Comparison of ENCODE assay signal across 10 mouse cellular contexts in genomic region chr11:17004899-17005846, GRCm38 (mm10). TPM values are rescaled to one million over a fixed set of nuclear protein-coding genes. Genes with fewer than 3 reads are reported as not detected.
A peak's percentile ranks its signal among the peaks of the same experiment; 100 is the strongest.
DNase-seq lines count a peak whose midpoint lies in the region; ATAC-seq and TF ChIP-seq lines count a peak whose summit lies in the region.
"Had no signal": no experiment of that assay in that cellular context is flagged by ENCODE, and none has a peak within 500 bp of the region (broad histone marks: within the 10 kb centered on the region; RNA-seq: fewer than 3 reads in every experiment).

No protein-coding gene starts in this region.

- no peak overlapping the region for H3K4me2 ChIP-seq in lung, postnatal 0 days (replicated peaks; ENCODE audit: low read depth, low read length)

- peak; percentile 15 for DNase-seq in lung, postnatal 0 days (ENCODE audit: low spot score)
- no peak for DNase-seq in lung, postnatal 14 days
- DNase-seq in liver, adult 2 months (ENCODE audit: extremely low read depth, low read depth, low spot score): peak; percentile 41
- DNase-seq in thymus, postnatal 14 days: no peak
- DNase-seq: cerebellum, postnatal 36 days had no signal

- no peak overlapping the region for H3K4me3 ChIP-seq in lung, postnatal 0 days (ENCODE audit: low read depth, low read length)
- no peak overlapping the region for H3K4me3 ChIP-seq in cortical plate, adult 2 months (ENCODE audit: insufficient read depth, low read length)
- no peak overlapping the region for H3K4me3 ChIP-seq in liver, adult 2 months (ENCODE audit: insufficient read depth, low read depth, low read length)
- no peak overlapping the region for H3K4me3 ChIP-seq in small intestine, adult 2 months (ENCODE audit: low read depth, low read length)

- H3K9me3 ChIP-seq in lung, postnatal 0 days (ENCODE audit: low read length): no peaks in the 10 kb centered on the region

- H3K27ac ChIP-seq in lung, postnatal 0 days (ENCODE audit: low read length): no peak overlapping the region
- H3K27ac ChIP-seq in cortical plate, adult 2 months (ENCODE audit: insufficient read depth, low read length): peak overlapping the region; percentile 46; the same call in 1 of the 2 replicates
- no peak overlapping the region for H3K27ac ChIP-seq in liver, adult 2 months (replicated peaks; ENCODE audit: insufficient read depth, low read depth, low read length)
- H3K27ac ChIP-seq in small intestine, adult 2 months (ENCODE audit: insufficient read depth, low read depth, low read length): peak overlapping the region; percentile 26; the same call in 1 of the 2 replicates

- H3K79me2 ChIP-seq in liver, adult 2 months (ENCODE audit: control insufficient read depth, insufficient read depth, low read length): no peaks in the 10 kb centered on the region

- H3K36me3 ChIP-seq in lung, postnatal 0 days (ENCODE audit: insufficient read depth, low read length): no peaks in the 10 kb centered on the region
- H3K36me3 ChIP-seq in liver, adult 2 months (ENCODE audit: control insufficient read depth, insufficient read depth, low read length): no peaks in the 10 kb centered on the region
- H3K36me3 ChIP-seq in small intestine, adult 2 months (ENCODE audit: control insufficient read depth, insufficient read depth, low read length): no peaks in the 10 kb centered on the region

- no peaks in the 10 kb centered on the region for H3K27me3 ChIP-seq in lung, postnatal 0 days (replicated peaks; ENCODE audit: insufficient read depth, low read length)
- no peaks in the 10 kb centered on the region for H3K27me3 ChIP-seq in liver, adult 2 months (ENCODE audit: control insufficient read depth, insufficient read depth, low read length)
- H3K27me3 ChIP-seq in small intestine, adult 2 months (ENCODE audit: control insufficient read depth, insufficient read depth, low read length): no peaks in the 10 kb centered on the region

- WGBS in lung, postnatal 0 days: 48% methylated on average over 4 of the region's 4 CpGs
- WGBS in liver, adult 2 months: 76% methylated on average over 4 of the region's 4 CpGs
- WGBS in small intestine, adult 2 months: 70% methylated on average over 4 of the region's 4 CpGs

- H3K9ac ChIP-seq in lung, postnatal 0 days (replicated peaks; ENCODE audit: low read depth): no peak overlapping the region
- no peak overlapping the region for H3K9ac ChIP-seq in liver, adult 2 months (ENCODE audit: low read depth, low read length)

- TF ChIP-seq EP300 in lung, postnatal 0 days (IDR thresholded peaks at IDR 0.05): no peak

- no peak for TF ChIP-seq POLR2A in cortical plate, adult 2 months (IDR thresholded peaks at IDR 0.05; ENCODE audit: extremely low read depth, insufficient read depth, low read length)
- no peak for TF ChIP-seq POLR2A in liver, adult 2 months (IDR thresholded peaks at IDR 0.05; ENCODE audit: extremely low read depth, insufficient read depth, low read length)
- no peak for TF ChIP-seq POLR2A in small intestine, adult 2 months (IDR thresholded peaks at IDR 0.05; ENCODE audit: low read depth, low read length)

- no peaks in the 10 kb centered on the region for H3K4me1 ChIP-seq in lung, postnatal 0 days (ENCODE audit: insufficient read depth, low read depth, low read length)
- H3K4me1 ChIP-seq in cortical plate, adult 2 months (ENCODE audit: control insufficient read depth, insufficient read depth, low read length): 0 out of 2 replicates have a peak, but pooled peaks cover 2% of the 10 kb centered on the region
- H3K4me1 ChIP-seq in liver, adult 2 months (ENCODE audit: control insufficient read depth, insufficient read depth, low read length): no peaks in the 10 kb centered on the region; the same call in 1 of the 2 replicates
- H3K4me1 ChIP-seq in small intestine, adult 2 months (ENCODE audit: control insufficient read depth, insufficient read depth, insufficient read length, low read length): no peaks in the 10 kb centered on the region

- no peak for TF ChIP-seq CTCF in lung, postnatal 0 days (IDR thresholded peaks at IDR 0.05)
- no peak for TF ChIP-seq CTCF in cortical plate, adult 2 months (IDR thresholded peaks at IDR 0.05; ENCODE audit: extremely low read depth, insufficient read depth, low read length)
- TF ChIP-seq CTCF in liver, adult 2 months (IDR thresholded peaks at IDR 0.05; ENCODE audit: low read depth, low read length): no peak
- TF ChIP-seq CTCF in small intestine, adult 2 months (IDR thresholded peaks at IDR 0.05; ENCODE audit: extremely low read depth, insufficient read length, insufficient replicate concordance, low read depth, low read length): no peak

- ATAC-seq in lung, postnatal 0 days: no peak
- no peak for ATAC-seq in CD4-positive, CD25-positive, alpha-beta regulatory T cell, adult 4 months
- ATAC-seq: inflammation-experienced regulatory T-cells, adult 6 months; midbrain, embryonic 16.5 days had no signal

RNA-seq across cellular contexts. Expression of gene Cnrip1, which starts 46.2 kb away (rescaled TPM):
- polyA plus RNA-seq in lung, postnatal 0 days (2015; fragmentation: Nextera tagmentation; extraction: Ambion mirVana): 22.2 and 24.0 TPM in 2 replicates
- 114 and 115 TPM in 2 replicates for polyA plus RNA-seq in cortical plate, adult 2 months (2012; rRNA removed)
- 1.5 and 1.9 TPM in 2 replicates for total RNA-seq in liver, adult 2 months (2014; rRNA removed)
- polyA plus RNA-seq in liver, adult 2 months (2012; rRNA removed): 0.92 and 1.3 TPM in 2 replicates
- 1.4 and 2.7 TPM in 2 replicates for polyA plus RNA-seq in small intestine, adult 2 months (2012; rRNA removed)
- polyA plus RNA-seq in CD4-positive, CD25-positive, alpha-beta regulatory T cell, adult 4 months (2017; shearing (Covaris generic)): 1 to 10 TPM; 5.3 to 7.4 TPM

RNA-seq across cellular contexts. Expression of gene Plek, which starts 47.0 kb away (rescaled TPM):
- 9.9 and 16.7 TPM in 2 replicates for polyA plus RNA-seq in lung, postnatal 0 days (2015; fragmentation: Nextera tagmentation; extraction: Ambion mirVana)
- 6.2 and 7.2 TPM in 2 replicates for polyA plus RNA-seq in cortical plate, adult 2 months (2012; rRNA removed)
- 2.0 and 3.2 TPM in 2 replicates for total RNA-seq in liver, adult 2 months (2014; rRNA removed)
- polyA plus RNA-seq in liver, adult 2 months (2012; rRNA removed): 0.16 and 0.29 TPM in 2 replicates
- 0.24 and 0.33 TPM in 2 replicates for polyA plus RNA-seq in small intestine, adult 2 months (2012; rRNA removed)
- 1 to 10 TPM; 3.9 to 6.3 TPM for polyA plus RNA-seq in CD4-positive, CD25-positive, alpha-beta regulatory T cell, adult 4 months (2017; shearing (Covaris generic))

RNA-seq across cellular contexts. Expression of gene Fbxo48, which starts 54.0 kb away (rescaled TPM):
- 0.11 and 0.20 TPM in 2 replicates for polyA plus RNA-seq in lung, postnatal 0 days (2015; fragmentation: Nextera tagmentation; extraction: Ambion mirVana)
- 0.57 and 0.63 TPM in 2 replicates for polyA plus RNA-seq in cortical plate, adult 2 months (2012; rRNA removed)
- under 0.01 and 0.27 TPM in 2 replicates for total RNA-seq in liver, adult 2 months (2014; rRNA removed)
- polyA plus RNA-seq in liver, adult 2 months (2012; rRNA removed): not detected in 2 replicates
- 0.16 and 0.18 TPM in 2 replicates for polyA plus RNA-seq in small intestine, adult 2 months (2012; rRNA removed)
- polyA plus RNA-seq in CD4-positive, CD25-positive, alpha-beta regulatory T cell, adult 4 months (2017; shearing (Covaris generic)): under 1 TPM in 1 of 2 experiments, not detected in 1; 0.38 TPM

Comparison
In these comparisons a context has a peak if more than half of its experiments do, and no peak if none do; other contexts are left out.
1. DNase-seq: peak in lung, postnatal 0 days (single experiment) and liver, adult 2 months (single experiment); none in lung, postnatal 14 days (single experiment) and thymus, postnatal 14 days (single experiment).
2. H3K27ac ChIP-seq: peak in cortical plate, adult 2 months (single experiment) and small intestine, adult 2 months (single experiment); none in lung, postnatal 0 days (single experiment) and liver, adult 2 months (single experiment).